Mouse (Mus musculus) E14TG2a.4 (cell line): ENCODE results near the gene Drosha.

Source experiments
- CTCF ChIP-seq: conservative IDR thresholded peaks from 2 replicates; pipeline ENCODE4 v1.5.1; 2014; ENCODE audit warnings: low read length
- NANOG ChIP-seq: IDR thresholded peaks from 2 replicates; pipeline ENCODE4 v1.6.1; 2014; ENCODE audit warnings: borderline replicate concordance, low read length, mixed read lengths
- POU5F1 ChIP-seq: IDR thresholded peaks from 2 replicates; pipeline ENCODE4 v1.6.1; 2014; ENCODE audit warnings: low read length, borderline replicate concordance

DNA sequence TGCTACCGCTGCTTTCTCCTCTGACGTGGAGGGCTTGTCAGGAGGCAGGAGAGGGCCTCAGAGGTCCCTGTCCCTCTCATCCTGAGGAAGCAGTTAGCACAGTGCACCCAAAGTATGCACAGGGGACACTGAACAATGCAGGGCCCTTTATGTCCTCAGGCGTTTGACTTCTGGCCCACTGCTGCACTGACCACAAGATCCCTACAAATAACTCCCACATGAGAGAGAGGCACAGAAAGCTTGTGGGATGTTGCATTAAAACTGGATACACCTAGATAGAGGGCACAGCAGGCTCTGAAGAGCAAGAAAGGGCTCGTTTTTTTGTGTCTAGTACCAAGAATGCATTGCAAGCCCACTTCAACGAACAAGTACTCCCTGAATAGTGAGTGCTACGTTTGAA, 30.3 kb upstream of the Drosha start:
- TF ChIP-seq CTCF (no peak), POU5F1 (no peak), NANOG (no peak)
